Mouse (Mus musculus): ENCODE measurements around the gene Dlg1.

Gene Dlg1

DNA sequence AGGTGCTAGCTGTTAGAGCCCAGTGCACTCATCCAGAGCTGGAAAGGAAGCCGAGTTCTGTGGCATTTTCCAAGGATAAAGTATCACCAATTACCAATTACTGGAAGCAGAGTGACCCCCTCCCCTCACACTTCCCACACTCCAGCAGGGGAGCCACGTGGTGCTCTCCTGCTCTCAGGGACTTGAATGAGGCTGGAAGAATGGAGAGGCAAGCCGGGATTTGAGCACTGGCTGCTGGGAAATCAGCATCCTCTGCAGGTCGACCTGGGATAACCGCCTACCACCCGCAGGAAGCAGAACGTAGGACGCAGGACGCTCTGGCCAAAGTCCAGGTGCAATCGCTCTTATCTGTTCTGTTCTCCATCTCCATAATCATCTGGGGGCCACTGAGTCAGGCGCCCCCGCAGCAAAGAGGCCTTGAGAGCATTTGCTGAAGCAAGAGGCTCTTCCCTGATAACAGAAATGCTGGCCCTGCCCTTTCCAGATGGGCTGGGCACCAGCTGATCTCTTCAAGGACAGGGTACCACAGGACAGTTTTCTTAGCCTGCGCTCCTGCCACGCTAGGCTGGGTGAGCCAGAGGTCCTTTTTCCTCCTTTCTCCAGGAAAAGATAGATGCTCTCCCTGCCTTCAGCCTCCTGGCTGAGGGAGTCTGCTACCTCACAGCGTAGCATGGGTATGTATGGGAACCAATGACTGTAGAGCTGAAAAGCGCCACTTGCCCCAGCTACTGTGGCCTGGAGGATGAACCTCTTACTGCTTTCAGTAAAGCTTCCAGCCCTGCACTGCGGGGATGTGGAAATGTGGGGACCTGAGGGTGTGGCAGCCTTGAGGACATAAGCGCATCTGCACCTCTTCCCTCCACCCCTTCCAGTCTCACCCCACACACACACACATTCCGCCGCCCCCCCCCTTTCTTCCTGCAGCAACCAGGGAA lies 242.9 kb downstream of the Dlg1 start:
- DNase-seq (ENCODE audit: low read depth), result no peak

DNA sequence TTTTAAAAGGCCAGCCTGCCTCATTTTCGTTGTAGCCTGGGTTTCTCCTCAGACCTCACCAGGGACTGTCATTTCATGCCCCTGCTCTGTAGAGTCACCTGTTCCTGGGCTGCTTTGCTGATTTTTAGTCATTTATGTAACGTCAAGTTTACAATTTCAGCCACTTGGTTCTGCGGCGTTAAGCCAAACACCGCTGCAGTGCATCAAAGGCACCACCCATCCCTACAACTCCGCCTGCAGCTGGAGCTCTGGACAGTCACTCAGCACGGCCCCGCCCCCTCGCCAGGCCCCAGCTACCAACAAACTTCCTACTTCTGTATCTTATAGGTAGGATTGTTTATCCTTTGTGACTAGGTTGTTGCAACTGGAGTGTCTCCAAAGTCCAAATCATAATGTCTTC lies 243.7 kb downstream of the Dlg1 start:
- DNase-seq (ENCODE audit: low read depth), result no peak

DNA sequence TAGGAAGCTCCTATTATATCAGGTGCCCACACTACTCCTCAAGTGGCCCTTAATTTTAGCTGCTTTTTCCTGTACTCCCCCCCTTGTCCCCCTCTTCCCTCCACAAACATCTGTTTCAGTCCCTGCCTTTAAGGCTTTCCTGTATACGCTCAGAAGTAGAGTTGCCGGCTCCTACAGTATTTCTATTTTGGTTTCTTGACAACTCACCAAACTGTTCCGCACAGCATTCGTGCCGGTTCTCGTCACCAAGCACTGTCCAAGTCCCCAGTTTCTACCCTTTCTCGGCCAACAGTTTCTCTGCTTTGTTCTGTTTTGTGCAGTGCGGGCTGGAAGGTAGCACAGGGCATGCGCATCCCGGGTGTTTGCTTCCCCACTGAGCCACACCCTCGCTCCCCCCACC lies 245.7 kb downstream of the Dlg1 start:
- no peak for DNase-seq (ENCODE audit: low read depth)

- no peak for DNase-seq (ENCODE audit: low read depth)
Measured at GRCm38 (mm10) chr16:31910281-31910847, 247.1 kb downstream of the Dlg1 start.

- DNase-seq (ENCODE audit: low read depth), result no peak
Measured at GRCm38 (mm10) chr16:31917776-31918175, 254.5 kb downstream of the Dlg1 start.

GRCm38 (mm10) chr16:31918248-31918724 lies 255.0 kb downstream of the Dlg1 start:
- peak; percentile 46 for DNase-seq (ENCODE audit: low read depth)

- no peak for DNase-seq (ENCODE audit: low read depth)
Measured at GRCm38 (mm10) chr16:31924368-31924767, 261.1 kb downstream of the Dlg1 start.
